Mouse (Mus musculus): ENCODE data around the gene Scyl2.

DNA sequence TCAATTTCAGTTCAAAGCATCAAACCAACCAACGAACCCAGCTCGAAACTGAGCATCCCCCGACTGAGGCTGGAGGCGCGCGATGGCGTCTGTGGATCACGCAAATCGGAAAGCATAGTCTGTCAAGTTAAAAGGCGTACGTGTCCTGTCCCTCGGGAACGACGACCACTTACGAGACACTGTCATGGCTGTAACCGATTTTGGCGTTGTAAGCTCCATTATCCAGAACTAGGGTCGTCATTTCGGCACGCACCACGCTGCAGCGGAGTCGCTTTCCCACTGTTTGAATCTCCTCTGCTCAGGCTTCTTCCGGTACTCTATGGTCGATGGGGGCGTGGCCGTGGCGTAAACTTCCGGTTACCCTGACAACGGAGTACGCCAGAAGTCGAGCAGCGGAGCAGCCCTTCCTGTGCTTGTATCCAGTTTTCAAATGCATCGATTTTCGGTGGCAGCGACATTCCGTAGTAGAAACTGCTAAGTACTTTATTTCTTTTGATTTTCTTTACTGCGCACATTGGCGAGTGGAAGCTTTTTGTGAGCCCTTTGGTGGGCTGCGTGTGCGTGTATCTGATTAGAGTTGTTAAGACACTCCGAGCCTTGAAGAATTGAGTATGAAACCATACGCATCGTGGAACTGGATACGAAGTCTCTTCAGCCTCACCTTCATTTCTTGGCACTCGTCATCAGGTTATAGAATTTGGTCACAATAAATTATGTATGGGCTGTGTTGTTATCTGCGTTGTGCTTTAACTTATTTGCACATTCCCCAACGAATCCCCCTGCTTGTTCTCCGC lies 46.1 kb upstream of the Scyl2 start, which contains the start of gene Actr6:
- TF ChIP-seq EP300 (IDR thresholded peaks at IDR 0.05; ENCODE audit: low read depth) = no peak
- TF ChIP-seq CTCF (IDR thresholded peaks at IDR 0.05; ENCODE audit: low read depth) = no peak
